Mouse (Mus musculus): ENCODE results near the gene Tmem145.

Gene Tmem145

GRCm38 (mm10) chr7:25274571-25274970 lies 31.3 kb upstream of the Tmem145 start:
- in situ Hi-C loops (cut with MboI; ENCODE audit: low pct_unique_long_range_greater_than_20kb in 1 of 2, low sequenced_read_pairs in 2 of 2, unreplicated experiment in 1 of 2), result no loop called here

- in situ Hi-C loops (cut with MboI; ENCODE audit: low pct_unique_long_range_greater_than_20kb in 1 of 2, low sequenced_read_pairs in 2 of 2, unreplicated experiment in 1 of 2), result loop anchor here (5.0 kb wide), 1 partner anchor 33 kb away; no protein-coding TSS in a partner anchor
These were observed 30.9 kb upstream of the Tmem145 start for GRCm38 (mm10) chr7:25274996-25275395.

GRCm38 (mm10) chr7:25275555-25276298 lies 30.2 kb upstream of the Tmem145 start:
- in situ Hi-C loops (cut with MboI; ENCODE audit: low pct_unique_long_range_greater_than_20kb in 1 of 2, low sequenced_read_pairs in 2 of 2, unreplicated experiment in 1 of 2), result loop anchor here (5.0 kb wide), 1 partner anchor 33 kb away; no protein-coding TSS in a partner anchor

- in situ Hi-C loops (cut with MboI; ENCODE audit: low pct_unique_long_range_greater_than_20kb in 1 of 2, low sequenced_read_pairs in 2 of 2, unreplicated experiment in 1 of 2), result loop anchor here (5.0 kb wide), 1 partner anchor 35 kb away; no protein-coding TSS in a partner anchor
These were observed 28.5 kb upstream of the Tmem145 start for GRCm38 (mm10) chr7:25277405-25277804.

- in situ Hi-C loops (cut with MboI; ENCODE audit: low pct_unique_long_range_greater_than_20kb in 1 of 2, low sequenced_read_pairs in 2 of 2, unreplicated experiment in 1 of 2), result loop anchor here (5.0 kb wide), 1 partner anchor 36 kb away; no protein-coding TSS in a partner anchor
These were observed 27.9 kb upstream of the Tmem145 start for GRCm38 (mm10) chr7:25277998-25278340.

GRCm38 (mm10) chr7:25278341-25279075 lies 27.4 kb upstream of the Tmem145 start:
- in situ Hi-C loops (cut with MboI; ENCODE audit: low pct_unique_long_range_greater_than_20kb in 1 of 2, low sequenced_read_pairs in 2 of 2, unreplicated experiment in 1 of 2), result loop anchor here (5.0 kb wide), 1 partner anchor 36 kb away; no protein-coding TSS in a partner anchor

GRCm38 (mm10) chr7:25279076-25279860 lies 26.6 kb upstream of the Tmem145 start:
- in situ Hi-C loops (cut with MboI; ENCODE audit: low pct_unique_long_range_greater_than_20kb in 1 of 2, low sequenced_read_pairs in 2 of 2, unreplicated experiment in 1 of 2), result loop anchor here (5.0 kb wide), 1 partner anchor 37 kb away; no protein-coding TSS in a partner anchor

- in situ Hi-C loops (cut with MboI; ENCODE audit: low pct_unique_long_range_greater_than_20kb in 1 of 2, low sequenced_read_pairs in 2 of 2, unreplicated experiment in 1 of 2), result loop anchor here (5.0 kb wide), 1 partner anchor 38 kb away; no protein-coding TSS in a partner anchor
These were observed 25.8 kb upstream of the Tmem145 start for GRCm38 (mm10) chr7:25279861-25280791.

GRCm38 (mm10) chr7:25281166-25281733 lies 24.7 kb upstream of the Tmem145 start:
- in situ Hi-C loops (cut with MboI; ENCODE audit: low pct_unique_long_range_greater_than_20kb in 1 of 2, low sequenced_read_pairs in 2 of 2, unreplicated experiment in 1 of 2), result no loop called here

GRCm38 (mm10) chr7:25281734-25282601 lies 23.9 kb upstream of the Tmem145 start:
- in situ Hi-C loops (cut with MboI; ENCODE audit: low pct_unique_long_range_greater_than_20kb in 1 of 2, low sequenced_read_pairs in 2 of 2, unreplicated experiment in 1 of 2), result no loop called here

GRCm38 (mm10) chr7:25282731-25283211 lies 23.1 kb upstream of the Tmem145 start:
- in situ Hi-C loops (cut with MboI; ENCODE audit: low pct_unique_long_range_greater_than_20kb in 1 of 2, low sequenced_read_pairs in 2 of 2, unreplicated experiment in 1 of 2), result no loop called here

GRCm38 (mm10) chr7:25283637-25284036 lies 22.3 kb upstream of the Tmem145 start:
- in situ Hi-C loops (cut with MboI; ENCODE audit: low pct_unique_long_range_greater_than_20kb in 1 of 2, low sequenced_read_pairs in 2 of 2, unreplicated experiment in 1 of 2), result no loop called here

GRCm38 (mm10) chr7:25284171-25284570 lies 21.7 kb upstream of the Tmem145 start:
- in situ Hi-C loops (cut with MboI; ENCODE audit: low pct_unique_long_range_greater_than_20kb in 1 of 2, low sequenced_read_pairs in 2 of 2, unreplicated experiment in 1 of 2), result no loop called here

GRCm38 (mm10) chr7:25284766-25285165 lies 21.1 kb upstream of the Tmem145 start:
- in situ Hi-C loops (cut with MboI; ENCODE audit: low pct_unique_long_range_greater_than_20kb in 1 of 2, low sequenced_read_pairs in 2 of 2, unreplicated experiment in 1 of 2), result no loop called here

GRCm38 (mm10) chr7:25285511-25286238 lies 20.2 kb upstream of the Tmem145 start:
- in situ Hi-C loops (cut with MboI; ENCODE audit: low pct_unique_long_range_greater_than_20kb in 1 of 2, low sequenced_read_pairs in 2 of 2, unreplicated experiment in 1 of 2), result no loop called here

- in situ Hi-C loops (cut with MboI; ENCODE audit: low pct_unique_long_range_greater_than_20kb in 1 of 2, low sequenced_read_pairs in 2 of 2, unreplicated experiment in 1 of 2), result no loop called here
These were observed 18.9 kb upstream of the Tmem145 start for GRCm38 (mm10) chr7:25286989-25287388.

All from mouse embryonic stem cell (cell line).